Mouse (Mus musculus) E14TG2a.4 (cell line): Measurements from ENCODE around the gene Nacc2.

Source experiments
- CTCF ChIP-seq: conservative IDR thresholded peaks from 2 replicates; pipeline ENCODE4 v1.5.1; 2014; ENCODE audit warnings: low read length
- NANOG ChIP-seq: IDR thresholded peaks from 2 replicates; pipeline ENCODE4 v1.6.1; 2014; ENCODE audit warnings: borderline replicate concordance, low read length, mixed read lengths
- POU5F1 ChIP-seq: IDR thresholded peaks from 2 replicates; pipeline ENCODE4 v1.6.1; 2014; ENCODE audit warnings: low read length, borderline replicate concordance

GRCm38 (mm10) chr2:26141893-26142635, 19.0 kb upstream of the Nacc2 start:
- TF ChIP-seq CTCF: peak; percentile 23; the same call in 1 of the 2 replicates
- TF ChIP-seq POU5F1: no peak
- TF ChIP-seq NANOG: no peak
